Mouse (Mus musculus) right cerebral cortex, postnatal 4 days (tissue): Measurements from ENCODE around the gene Cenpi.
A peak's percentile ranks its signal among the peaks of the same experiment; 100 is the strongest.

Experiments used
- DNase-seq: peaks from one replicate; pipeline ENCODE4 v3.0.0-alpha.2; 2022

Gene Cenpi

DNA sequence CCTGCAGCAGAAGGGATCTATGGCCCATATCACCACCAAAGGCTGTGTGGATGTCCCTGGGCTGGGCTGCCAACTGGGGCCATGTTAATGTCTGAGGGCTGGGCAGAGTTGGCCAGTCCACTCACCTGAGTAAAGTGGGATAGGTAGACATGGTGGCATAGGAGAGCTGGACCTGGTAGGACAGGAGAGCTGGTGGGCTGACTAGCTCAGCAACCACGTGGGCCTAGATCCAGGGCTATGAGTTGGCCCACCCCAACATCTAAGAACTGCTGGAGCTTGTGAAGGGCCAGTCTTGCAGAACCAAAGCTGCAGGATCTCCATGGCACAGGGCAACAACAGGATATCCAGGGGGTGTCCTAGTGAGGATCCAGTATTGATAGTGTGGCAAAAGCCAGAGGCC lies 57.5 kb downstream of the Cenpi start:
- no peak for DNase-seq

DNA sequence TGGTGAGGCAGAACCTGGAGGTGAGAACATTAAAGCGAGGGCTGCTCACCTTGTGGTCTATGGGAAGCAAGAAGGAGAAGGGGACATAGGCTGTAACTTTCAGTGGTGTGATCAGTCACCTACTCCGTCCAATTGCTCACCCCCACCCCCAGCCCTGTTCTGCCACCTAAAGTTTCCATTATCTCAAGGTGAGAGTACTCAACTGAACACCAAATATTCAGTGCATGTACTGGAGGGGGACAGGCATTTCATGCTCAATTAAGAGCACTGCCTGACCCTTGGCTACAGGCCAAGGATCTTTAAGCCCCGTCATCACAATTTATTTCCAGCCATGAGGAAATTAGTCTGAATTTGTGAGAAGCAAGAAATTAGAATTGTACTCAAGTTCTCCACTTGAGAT lies 58.7 kb downstream of the Cenpi start:
- no peak for DNase-seq

DNA sequence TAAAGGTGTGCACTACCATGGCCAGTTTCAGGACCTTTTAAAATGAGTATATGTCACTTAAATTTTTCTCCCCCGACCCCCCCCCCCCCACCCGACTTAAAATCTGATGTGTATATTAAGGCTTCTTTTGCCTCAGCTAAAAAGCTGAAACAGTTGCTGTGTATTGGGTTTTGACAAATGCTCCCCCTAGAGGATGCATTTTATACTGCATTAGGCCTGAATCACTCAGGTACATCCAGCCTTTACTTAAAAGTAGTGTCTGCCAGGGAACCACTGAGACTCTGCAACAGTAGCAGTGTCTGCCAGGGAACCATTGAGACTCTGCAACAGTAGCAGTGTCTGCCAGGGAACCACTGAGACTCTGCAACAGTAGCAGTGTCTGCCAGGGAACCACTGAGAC lies 63.4 kb downstream of the Cenpi start:
- DNase-seq = no peak

DNA sequence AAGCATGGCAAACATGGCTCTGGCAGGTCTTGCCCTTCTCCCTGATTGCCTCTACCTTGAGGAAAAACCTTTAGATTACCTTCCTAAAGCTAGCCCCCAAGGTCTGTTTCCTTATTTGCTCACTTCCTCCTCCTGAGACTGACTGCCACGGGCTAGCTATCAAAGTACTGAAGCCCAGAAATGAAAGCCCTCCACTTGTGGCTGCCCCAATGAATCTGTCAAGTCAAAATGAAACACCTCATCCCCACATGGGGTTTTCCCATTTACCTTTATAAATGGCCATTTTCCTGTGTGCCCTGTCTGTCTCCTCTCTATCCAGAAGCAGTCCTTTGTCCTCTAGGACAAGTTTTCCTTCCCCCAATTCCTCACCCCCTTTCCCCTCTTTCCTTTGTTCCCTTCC lies 66.3 kb downstream of the Cenpi start:
- no peak for DNase-seq

DNA sequence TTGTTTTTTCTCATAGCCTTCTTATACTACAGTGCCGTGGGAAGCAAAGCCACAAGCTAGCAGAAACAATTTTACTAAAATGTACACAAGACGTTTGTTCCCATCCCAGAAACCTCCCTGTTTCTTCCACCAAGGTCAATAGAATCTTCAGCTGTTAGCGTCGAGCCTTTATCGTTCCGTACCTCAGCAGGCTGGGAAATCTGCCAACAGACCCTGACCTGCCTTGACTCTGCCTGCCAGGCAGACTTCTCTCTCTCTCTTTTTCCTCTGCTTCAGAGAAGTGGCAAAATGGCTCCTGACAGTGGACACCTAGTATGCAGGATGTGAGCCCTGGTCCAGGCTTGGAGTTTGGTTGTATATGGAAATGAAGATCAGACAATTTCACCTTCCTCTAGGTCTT lies 77.0 kb downstream of the Cenpi start:
- no peak for DNase-seq

DNA sequence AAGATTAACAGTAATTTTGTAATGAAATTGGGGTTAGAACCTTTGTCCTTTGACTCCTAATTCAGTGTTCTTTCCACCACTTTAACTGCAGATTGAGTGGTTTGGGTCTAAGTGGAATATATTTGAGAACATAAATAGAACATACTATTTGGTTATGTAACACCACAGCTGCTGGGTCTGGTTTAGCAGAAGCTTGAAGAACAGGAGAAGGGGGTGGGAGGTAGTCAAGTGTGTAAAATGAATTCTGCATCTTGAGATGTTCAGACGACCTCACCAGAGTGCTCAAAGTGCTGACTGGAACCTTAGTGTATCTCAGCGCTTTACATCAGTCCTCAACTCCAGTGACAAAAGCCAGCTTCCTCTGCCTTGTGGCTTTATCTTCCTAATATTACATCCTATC lies 91.1 kb downstream of the Cenpi start:
- DNase-seq = no peak

DNA sequence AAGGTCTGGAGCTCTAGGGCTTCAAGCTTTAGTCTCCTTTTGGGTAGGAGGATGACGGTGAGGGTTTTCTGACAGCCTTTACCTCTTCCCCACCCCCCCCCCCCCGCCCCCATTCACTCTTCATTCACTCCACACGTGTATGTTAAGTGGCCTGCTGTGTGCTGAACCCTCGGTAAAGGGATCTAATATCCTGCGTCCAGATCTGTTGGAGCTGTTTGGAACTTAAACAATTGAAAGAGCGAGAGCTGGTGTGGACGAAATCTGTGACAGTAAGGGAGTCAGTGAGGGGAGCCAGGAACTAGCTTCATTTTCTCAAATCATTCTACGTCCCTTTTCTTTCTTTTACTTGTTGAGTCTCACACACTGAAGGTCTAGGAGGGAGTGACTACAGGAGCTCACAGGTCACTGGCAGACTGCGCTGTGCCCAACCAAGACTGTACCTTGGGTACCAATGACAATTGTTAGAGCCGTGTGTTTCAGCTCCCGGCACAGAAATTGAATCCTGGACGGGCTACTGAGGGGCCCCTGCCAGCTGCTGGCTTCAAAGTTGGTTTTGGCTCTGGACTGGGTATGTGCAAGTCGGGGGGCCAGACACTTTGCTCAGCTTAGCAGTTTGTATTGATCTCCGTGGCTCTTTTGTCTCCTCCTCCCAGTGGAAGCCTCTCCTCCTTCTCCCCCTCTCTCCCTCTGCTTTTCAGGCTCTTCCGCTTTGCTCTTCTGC lies 96.1 kb downstream of the Cenpi start, which contains the start of gene Drp2:
TSS of gene Drp2 (plus strand) at position 689 of the 721 bp plus-strand sequence.
- DNase-seq = no peak

DNA sequence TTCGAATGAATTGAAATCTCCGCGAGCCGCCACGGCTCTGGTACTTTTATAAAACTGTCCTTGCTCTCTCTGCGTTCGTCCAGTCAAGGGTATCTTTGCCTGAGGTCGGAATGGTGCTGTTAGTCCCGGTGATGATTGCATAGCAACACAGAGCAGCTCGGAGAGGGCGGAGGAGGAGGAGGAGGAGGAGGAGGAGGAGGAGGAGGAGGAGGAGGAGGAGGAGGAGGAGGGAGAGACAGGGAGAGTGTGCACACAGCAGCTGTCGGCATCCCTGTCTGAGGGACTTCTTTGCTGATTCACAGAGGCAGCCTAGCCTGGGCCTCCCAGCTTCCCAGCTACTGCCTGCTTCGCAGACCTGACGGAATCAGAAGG lies 96.7 kb downstream of the Cenpi start:
- DNase-seq = peak; percentile 32

DNA sequence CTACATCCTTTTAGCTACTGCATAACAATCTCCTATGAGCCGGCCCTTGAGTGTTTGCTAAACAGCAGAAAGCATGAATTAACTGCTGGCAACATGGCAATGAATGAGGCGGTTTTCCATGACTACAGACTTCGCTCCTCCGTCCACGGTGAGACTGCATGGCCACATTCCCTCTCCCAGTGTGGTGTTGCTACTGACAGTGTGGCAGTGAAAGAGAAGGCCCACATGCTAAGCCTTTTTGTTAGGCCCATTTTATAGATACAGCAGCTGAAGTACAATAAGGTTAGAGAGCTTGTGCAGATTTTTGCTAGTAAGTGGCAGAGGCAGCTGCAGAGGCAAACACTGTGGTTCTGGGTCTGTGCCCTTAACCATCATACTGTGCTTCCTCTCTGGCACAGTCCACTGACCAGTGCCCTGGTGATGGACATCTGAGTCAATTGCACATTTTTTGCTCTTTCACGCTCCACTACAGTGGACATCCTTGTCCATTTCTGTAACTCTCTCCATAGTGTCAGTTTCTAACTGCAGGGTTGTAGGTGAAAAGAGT lies 101.5 kb downstream of the Cenpi start:
- DNase-seq = no peak

DNA sequence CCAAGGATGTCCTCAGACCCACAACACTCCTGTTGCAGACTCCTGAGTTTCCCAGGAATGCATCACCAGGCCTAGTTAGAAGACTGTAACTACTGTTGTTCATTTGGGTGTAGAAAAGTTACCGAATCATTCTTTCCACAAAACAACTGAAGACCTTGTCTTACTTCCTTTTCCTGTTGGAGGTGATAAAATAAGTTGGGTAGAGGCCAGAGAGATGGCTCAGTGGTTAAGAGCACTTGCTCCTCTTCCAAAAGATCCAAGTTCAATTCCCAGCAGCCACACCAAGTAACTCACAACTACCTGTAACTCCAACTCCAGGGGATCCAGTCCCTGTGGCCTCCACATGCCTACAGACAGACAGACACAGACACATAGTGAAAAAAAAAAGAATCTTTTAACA lies 104.2 kb downstream of the Cenpi start:
- DNase-seq = no peak
